Mouse (Mus musculus) embryonic fibroblast, embryonic 13.5 days (primary cell): ENCODE results near the gene Plekhh3.
"Not testable (repeated sequence)": the region's sequence is repeated elsewhere in the genome, so short reads cannot be mapped to it uniquely, and the experiment has no call there.

Experiments used
- CTCF ChIP-seq: IDR thresholded peaks from 2 replicates; pipeline ENCODE4 v1.5.1; 2011; ENCODE audit warnings: mild to moderate bottlenecking, control low read depth, low read length, moderate library complexity, borderline replicate concordance; ENCODE audit not compliant: insufficient read depth
- POLR2A ChIP-seq: IDR thresholded peaks from 2 replicates; pipeline ENCODE4 v1.6.1; 2011; ENCODE audit warnings: low read depth, mild to moderate bottlenecking, control low read depth, low read length, moderate library complexity

GRCm38 (mm10) chr11:101124494-101124893 lies 46.7 kb downstream of the Plekhh3 start:
- not testable (repeated sequence) for TF ChIP-seq POLR2A, CTCF
